Mouse (Mus musculus): Measurements from ENCODE around the gene Ctsh. TPM values are rescaled to one million over a fixed set of nuclear protein-coding genes. Genes with fewer than 3 reads are reported as not detected.
"Not testable (repeated sequence)": the region's sequence is repeated elsewhere in the genome, so short reads cannot be mapped to it uniquely, and the experiment has no call there.

Gene Ctsh
- total RNA-seq (2021) = 10 to 100 TPM; 56.0 to 58.4 TPM

- DNase-seq = no peak
- intact Hi-C loops (cut with DNase I) = no loop called here
Measured at GRCm38 (mm10) chr9:90053852-90054251, at the start of gene Ctsh. Gene Ctsh (plus strand): TSS chr9:90054152.

- intact Hi-C loops (cut with DNase I) = no loop called here
- no peak for DNase-seq
Measured at GRCm38 (mm10) chr9:90006432-90006831, 47.5 kb upstream of the Ctsh start.

GRCm38 (mm10) chr9:90007094-90007493, 46.9 kb upstream of the Ctsh start:
- DNase-seq = no peak

GRCm38 (mm10) chr9:90008138-90008537, 45.8 kb upstream of the Ctsh start:
- intact Hi-C loops (cut with DNase I) = no loop called here
- no peak for DNase-seq

More at GRCm38 (mm10) chr9:90007094-90007493, 46.9 kb upstream of the Ctsh start:
- intact Hi-C loops (cut with DNase I) = no loop called here

- DNase-seq = no peak
- intact Hi-C loops (cut with DNase I) = no loop called here
Measured at GRCm38 (mm10) chr9:90011849-90012248, 42.1 kb upstream of the Ctsh start.

GRCm38 (mm10) chr9:90014649-90015048, 39.3 kb upstream of the Ctsh start:
- intact Hi-C loops (cut with DNase I) = no loop called here
- DNase-seq = no peak

GRCm38 (mm10) chr9:90016204-90016603, 37.7 kb upstream of the Ctsh start:
- DNase-seq = no peak
- intact Hi-C loops (cut with DNase I) = no loop called here

- DNase-seq = no peak
- intact Hi-C loops (cut with DNase I) = no loop called here
Measured at GRCm38 (mm10) chr9:90020866-90021265, 33.1 kb upstream of the Ctsh start.

- no peak for DNase-seq
- intact Hi-C loops (cut with DNase I) = no loop called here
Measured at GRCm38 (mm10) chr9:90021442-90021841, 32.5 kb upstream of the Ctsh start.

GRCm38 (mm10) chr9:90027709-90028108, 26.2 kb upstream of the Ctsh start:
- intact Hi-C loops (cut with DNase I) = no loop called here
- DNase-seq = no peak

GRCm38 (mm10) chr9:90033922-90034321, 20.0 kb upstream of the Ctsh start:
- no peak for DNase-seq
- intact Hi-C loops (cut with DNase I) = no loop called here

- DNase-seq = no peak
- intact Hi-C loops (cut with DNase I) = no loop called here
Measured at GRCm38 (mm10) chr9:90035168-90035567, 18.8 kb upstream of the Ctsh start.

GRCm38 (mm10) chr9:90035794-90036193, 18.2 kb upstream of the Ctsh start:
- DNase-seq = no peak
- intact Hi-C loops (cut with DNase I) = no loop called here

GRCm38 (mm10) chr9:90036313-90036712, 17.6 kb upstream of the Ctsh start:
- intact Hi-C loops (cut with DNase I) = no loop called here
- no peak for DNase-seq

GRCm38 (mm10) chr9:90038535-90038934, 15.4 kb upstream of the Ctsh start:
- DNase-seq = no peak
- intact Hi-C loops (cut with DNase I) = no loop called here

GRCm38 (mm10) chr9:90040916-90041315, 13.0 kb upstream of the Ctsh start:
- DNase-seq = no peak
- intact Hi-C loops (cut with DNase I) = no loop called here

GRCm38 (mm10) chr9:90041556-90041955, 12.4 kb upstream of the Ctsh start:
- intact Hi-C loops (cut with DNase I) = no loop called here
- no peak for DNase-seq

- intact Hi-C loops (cut with DNase I); DNase-seq: not testable (repeated sequence)
Measured at GRCm38 (mm10) chr9:90042906-90043305, 11.0 kb upstream of the Ctsh start.

GRCm38 (mm10) chr9:90045191-90045590, 8.8 kb upstream of the Ctsh start:
- intact Hi-C loops (cut with DNase I) = no loop called here
- no peak for DNase-seq

- DNase-seq = no peak
- intact Hi-C loops (cut with DNase I) = no loop called here
Measured at GRCm38 (mm10) chr9:90047937-90048627, 5.9 kb upstream of the Ctsh start.

- peak; percentile 70 to 72 for DNase-seq
- intact Hi-C loops (cut with DNase I) = no loop called here
Measured at GRCm38 (mm10) chr9:90054371-90055145, 606 bp downstream of the Ctsh start.

- intact Hi-C loops (cut with DNase I) = no loop called here
- no peak for DNase-seq
Measured at GRCm38 (mm10) chr9:90055409-90055808, 1.5 kb downstream of the Ctsh start.

All from heart, postnatal 36 days (tissue).